Mouse (Mus musculus) right cerebral cortex, postnatal 14 days (tissue): Measurements from ENCODE around the gene Slc50a1.

Experiments
- DNase-seq: peaks from one replicate; pipeline ENCODE4 v3.0.0; 2022

The Slc50a1 gene

DNA sequence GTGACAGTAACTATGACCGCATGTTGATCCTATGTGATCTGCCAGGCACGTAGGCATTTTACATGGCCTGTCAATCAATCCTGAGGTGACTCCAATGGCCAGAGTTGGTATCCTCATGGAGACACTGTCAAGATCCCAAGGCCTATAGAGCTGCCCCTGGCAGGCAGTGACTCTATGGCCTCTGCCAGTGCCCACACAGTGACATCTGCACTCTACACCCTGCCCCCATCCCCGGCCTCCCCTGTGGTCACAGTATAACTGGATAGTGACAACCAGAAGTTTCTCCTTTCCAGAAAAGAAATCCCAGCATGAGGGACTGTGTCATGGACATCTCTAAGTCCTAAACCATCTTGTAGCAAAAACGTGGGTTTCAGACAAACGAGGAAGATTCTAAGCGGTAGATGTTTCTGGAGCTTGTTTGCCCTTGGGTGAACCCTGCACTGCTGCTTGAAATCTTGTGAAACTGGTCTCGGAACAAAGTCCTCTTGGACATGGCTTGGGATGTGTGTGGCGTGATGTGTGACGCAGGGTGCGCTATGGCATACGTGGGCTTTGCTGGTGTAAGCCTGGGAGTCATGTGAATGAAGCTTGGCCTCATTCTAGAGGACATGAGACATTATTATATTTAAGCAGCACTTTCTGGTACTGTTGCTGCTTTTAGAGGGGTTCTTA, 23.0 kb upstream of the Slc50a1 start:
- no peak for DNase-seq

GRCm38 (mm10) chr3:89292303-89292702, 21.9 kb upstream of the Slc50a1 start:
- DNase-seq, result no peak

DNA sequence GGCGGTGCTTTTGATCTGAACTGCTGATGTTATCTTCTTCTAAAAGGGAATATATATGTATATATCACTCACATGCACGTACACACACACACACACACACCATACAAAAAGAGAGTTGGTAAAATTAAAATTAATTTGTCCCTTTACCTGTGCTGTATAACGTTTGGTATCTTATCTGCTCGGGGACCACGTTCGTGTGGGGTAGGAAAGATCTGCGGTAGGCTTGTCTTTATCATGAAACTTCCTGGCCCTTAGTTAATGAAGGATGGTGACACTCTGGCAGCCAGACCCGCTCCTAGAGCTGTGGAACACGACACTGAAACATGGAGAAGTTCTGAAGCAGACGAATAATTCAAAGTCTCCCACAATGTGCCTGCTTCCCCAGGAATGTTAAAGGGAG, 21.5 kb upstream of the Slc50a1 start:
- no peak for DNase-seq

GRCm38 (mm10) chr3:89288503-89288928, 18.1 kb upstream of the Slc50a1 start:
- no peak for DNase-seq

- DNase-seq, result no peak
Observed at GRCm38 (mm10) chr3:89287286-89287685, 16.9 kb upstream of the Slc50a1 start.

DNA sequence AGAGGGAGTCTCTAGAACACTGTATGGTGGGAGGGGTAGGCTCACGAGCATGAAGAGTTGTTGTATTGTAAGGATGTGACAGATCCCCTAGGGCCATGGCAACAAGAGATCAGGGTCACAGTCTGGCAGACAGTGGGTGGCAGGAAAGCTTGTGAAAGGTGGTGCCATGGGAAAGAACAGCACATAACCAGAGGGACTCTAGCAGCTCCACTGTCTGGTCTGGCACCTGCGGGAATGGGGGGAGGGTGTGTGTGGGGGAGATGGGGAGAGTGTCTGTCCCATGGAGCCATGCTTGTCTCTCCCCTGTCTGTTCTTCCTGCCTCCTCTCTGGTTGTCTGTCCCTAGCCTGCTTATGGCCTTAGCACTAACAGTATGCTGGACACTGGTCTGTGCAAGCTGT, 15.2 kb upstream of the Slc50a1 start:
- no peak for DNase-seq

DNA sequence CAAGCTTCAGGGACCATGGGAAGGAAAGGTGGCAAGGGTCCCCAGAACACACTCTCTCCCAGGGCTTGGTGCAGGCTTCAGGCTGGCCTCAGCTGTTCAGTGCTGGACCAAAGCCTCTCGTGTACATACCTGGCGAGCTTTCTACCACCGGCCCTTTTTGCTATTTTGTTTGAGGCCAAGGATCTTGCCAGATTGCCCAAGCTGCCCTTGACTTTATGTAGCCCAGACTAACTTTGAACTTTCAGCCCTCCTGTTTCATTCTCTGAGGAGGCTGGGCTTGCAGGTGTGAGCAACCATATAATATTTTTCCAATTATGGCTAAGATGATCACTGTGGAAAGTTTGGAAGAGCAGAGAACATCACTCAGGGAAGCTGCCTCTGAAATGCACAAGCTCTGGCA, 13.9 kb upstream of the Slc50a1 start:
- no peak for DNase-seq

DNA sequence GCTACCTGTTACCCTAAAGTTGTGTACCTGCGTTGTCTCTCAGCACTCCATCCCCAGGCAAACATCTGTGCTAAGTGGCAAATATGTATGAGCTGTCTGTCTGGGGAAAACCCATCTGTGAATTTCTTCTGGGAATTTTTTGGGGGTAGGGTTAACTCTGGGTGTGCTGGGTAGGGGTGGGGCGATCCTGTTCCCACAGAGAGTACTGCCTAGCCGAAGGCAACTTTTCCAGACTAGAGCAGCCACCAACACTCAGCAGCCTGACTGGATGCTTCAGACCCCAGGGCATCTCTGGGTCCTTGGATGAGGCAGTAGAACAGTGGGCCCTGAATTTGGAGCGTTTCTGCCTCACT, 11.9 kb upstream of the Slc50a1 start:
- DNase-seq, result no peak

GRCm38 (mm10) chr3:89281579-89282290, 11.4 kb upstream of the Slc50a1 start:
- DNase-seq, result peak; percentile 86

GRCm38 (mm10) chr3:89280606-89281511, 10.5 kb upstream of the Slc50a1 start, which contains the start of gene Efna1:
Efna1 (minus strand) TSS chr3:89281142.
- DNase-seq, result no peak

GRCm38 (mm10) chr3:89280050-89280605, 9.8 kb upstream of the Slc50a1 start:
- DNase-seq, result no peak

DNA sequence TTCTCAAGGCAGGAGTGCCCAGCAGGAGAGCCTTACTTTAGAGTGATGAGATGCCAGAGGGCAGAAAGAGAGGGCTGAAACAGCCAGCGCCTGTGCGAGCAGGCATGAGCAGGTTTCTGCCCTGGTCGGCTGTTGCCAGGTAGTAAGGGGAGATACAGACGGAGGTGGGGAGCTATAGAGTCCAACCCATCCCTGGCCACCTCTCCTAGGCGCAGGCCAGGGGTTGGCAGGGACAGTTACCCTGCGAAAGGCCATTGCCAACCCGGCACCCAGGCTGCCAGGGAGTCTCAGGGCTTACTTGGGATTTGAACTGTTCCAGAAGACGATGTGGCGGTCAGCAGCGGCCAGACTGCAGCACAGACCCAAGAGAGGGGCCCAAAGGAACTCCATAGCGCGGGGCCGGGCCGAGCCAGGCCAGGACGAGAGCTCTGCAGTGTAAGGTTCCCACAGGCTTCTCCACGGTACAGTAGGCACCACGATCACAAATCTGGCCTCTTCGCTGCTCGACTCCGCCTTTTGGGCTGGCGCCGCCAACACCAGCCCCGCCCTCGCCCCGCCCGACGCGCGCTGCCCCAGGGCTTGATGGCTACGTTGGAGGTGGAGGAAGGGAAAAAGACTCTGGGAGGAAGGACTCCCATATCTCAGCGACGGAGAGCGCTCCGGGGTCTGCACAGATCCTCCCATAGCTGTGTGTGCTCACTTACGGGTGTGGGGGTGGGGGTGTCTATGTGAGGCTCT, 9.0 kb upstream of the Slc50a1 start:
- peak; percentile 67 for DNase-seq

DNA sequence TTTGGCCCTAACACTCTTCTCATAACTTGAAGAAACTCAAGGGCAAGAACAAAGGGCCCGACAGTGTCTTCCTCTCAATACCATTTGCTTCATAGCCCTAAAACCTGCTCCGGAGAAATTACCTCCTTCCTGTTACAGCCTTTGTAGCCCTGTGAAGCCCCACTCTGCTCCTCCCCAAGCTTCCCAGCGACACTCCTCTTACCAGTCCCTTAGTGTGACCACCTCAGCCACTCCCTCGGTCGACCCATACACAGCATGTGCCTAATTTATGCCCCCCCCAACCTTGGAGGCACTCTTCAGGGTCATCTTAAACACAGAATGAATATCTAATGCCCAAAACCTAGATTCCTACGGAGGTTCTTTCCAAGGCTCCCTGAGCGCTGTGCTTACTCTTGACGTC, 8.3 kb upstream of the Slc50a1 start:
- DNase-seq, result no peak

DNA sequence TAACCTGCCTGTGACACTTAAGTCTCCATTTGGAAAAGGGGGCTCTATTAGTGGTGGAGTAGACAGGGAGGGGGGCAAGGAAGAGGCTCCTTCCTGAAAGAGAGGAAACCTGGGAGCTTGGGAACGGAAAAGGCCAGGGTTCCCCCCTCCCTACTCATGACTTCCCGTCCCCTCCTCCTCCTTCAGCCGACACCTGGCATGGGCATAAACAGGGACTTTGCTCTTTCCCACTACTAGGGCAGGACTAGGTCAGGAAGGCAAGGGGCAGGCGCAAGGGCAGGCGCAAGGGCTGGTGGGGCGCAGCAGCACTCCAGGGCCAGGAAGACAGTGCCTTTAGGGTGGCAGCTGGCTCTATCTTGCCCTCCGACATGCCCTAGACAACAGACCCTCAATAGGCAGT, 7.7 kb upstream of the Slc50a1 start:
- no peak for DNase-seq

DNA sequence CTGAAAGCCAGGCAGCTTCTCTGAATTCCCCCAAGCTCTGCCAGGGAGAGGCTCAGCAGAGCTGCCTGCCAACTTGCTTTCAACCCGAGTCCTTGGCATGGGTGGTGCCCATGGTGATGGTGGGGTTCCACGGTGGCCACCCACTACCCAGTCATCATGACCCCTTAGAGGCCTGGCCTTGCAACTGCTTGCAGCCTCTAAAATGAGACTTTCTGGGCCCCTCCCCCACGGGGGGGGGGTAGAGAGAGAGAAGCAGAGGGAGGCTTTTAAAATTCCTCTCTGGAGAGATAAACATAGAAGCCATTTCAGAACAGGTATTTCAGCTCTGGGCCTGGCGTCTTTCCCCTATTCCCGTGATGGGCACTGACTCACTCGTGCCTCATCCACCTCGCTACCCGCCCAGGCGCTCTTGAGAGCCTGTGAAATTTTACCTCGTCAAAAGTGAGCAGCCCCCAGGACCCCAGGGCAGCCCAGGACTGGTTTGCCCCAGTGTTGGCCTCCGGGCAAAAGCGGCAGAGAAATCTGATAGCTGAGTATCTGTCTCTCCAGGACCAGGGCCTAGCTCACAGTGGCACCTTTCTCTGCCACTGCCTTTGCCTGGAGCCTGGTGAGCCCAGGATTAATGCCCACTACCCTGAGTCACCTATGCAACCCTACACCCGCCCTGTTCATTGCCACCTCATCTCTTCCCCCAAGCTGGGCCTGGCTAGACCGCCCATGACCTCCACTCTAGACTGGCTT, 7.1 kb upstream of the Slc50a1 start:
- DNase-seq, result no peak

DNA sequence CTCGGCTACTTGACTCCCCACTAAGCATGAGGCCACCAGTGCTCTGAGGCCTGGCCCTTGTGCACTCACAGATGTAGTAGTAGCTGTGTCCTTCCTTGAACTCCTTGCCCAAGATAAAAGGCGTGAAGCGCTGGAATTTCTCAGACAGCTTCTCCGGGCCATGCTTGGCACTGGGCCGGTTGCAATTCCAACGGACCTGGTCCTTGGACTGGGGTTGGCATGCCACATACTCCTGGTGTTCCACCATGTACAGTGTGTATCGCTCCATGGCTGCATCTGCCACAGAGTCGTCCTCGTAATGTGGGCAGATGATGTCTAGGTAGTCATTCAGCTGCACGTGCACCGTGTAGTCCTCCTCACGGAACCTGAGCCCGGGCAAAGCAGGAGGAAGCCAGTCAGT, 5.7 kb upstream of the Slc50a1 start:
- DNase-seq, result no peak

DNA sequence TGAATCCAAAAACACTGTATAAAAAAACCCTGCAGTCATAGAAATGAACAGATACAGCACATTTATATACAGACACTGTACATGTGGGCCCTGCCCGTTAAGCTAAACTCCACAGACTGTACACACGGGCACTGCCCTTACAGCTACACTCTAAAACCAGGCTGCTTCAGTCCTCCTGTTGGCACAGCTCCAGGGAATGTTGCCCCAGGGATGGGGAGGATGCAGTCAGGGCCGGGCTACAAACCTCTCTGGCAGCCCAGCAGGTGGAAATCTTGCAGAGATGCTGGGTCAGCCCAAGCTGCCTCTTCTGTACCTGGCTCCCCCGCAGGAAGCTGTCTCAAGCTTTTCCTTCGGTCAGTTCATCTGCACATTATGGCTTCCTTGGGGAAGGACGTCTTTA, 1.4 kb upstream of the Slc50a1 start:
- no peak for DNase-seq

GRCm38 (mm10) chr3:89270891-89271290, 521 bp upstream of the Slc50a1 start:
- peak; percentile 58 for DNase-seq

DNA sequence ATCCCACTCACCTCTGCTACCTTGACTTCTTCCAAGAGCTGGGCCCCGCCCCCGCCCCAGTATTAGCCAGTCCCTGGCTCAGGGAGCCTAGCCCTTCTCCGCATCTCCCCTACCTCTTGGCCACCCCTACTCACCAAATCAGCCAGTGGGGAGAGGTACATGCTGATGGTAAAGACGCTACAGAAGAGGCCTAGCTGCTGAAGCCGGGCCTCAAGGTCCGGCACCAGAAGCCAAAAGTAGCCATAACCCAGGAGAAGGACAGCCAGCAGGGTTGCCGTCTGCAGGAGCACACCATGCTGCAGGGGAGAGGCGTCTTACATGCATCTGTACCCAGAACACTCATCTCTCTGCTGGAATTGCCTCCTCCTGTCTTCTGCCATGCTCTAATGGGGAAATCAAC, 1.5 kb downstream of the Slc50a1 start:
- DNase-seq, result no peak

DNA sequence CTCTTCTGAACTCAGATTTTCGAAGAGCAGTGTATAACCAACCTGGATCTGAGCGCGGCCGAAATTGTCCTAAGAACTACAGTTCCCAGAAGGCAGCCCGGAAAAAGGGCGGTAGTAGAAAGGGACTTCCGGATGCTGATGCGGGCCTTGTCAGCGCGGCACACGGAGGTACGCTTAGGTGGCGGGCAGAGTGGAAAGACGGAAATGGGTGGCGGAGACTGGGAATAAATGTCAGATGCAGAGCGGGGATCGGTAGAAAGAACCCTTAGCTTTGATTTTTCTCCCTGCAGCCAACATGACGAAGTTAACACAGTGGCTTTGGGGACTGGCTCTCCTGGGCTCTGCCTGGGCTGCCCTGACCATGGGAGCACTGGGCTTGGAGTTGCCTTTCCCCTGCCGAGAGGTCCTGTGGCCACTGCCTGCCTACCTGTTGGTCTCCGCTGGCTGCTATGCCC, 3.9 kb downstream of the Slc50a1 start:
- DNase-seq, result peak; percentile 78

DNA sequence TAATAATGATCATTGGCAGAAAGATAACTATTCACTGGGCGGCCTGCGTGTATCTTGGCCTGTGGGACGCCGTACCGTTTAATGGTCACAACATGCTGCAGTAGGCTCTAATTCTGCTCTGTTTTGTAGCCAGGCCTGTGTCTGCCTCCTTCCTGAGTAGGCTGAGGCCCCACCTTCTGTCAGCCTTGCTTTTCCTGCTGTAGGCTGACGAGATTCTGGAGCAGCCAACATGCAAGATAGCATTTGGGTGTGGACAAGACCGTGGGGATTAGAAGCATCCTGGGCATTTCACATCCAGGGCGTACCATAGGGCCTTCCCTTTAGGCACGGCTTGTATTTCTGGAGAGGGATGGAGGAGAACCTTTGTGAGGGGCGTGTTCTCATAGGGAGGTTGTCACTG, 8.0 kb downstream of the Slc50a1 start:
- no peak for DNase-seq

DNA sequence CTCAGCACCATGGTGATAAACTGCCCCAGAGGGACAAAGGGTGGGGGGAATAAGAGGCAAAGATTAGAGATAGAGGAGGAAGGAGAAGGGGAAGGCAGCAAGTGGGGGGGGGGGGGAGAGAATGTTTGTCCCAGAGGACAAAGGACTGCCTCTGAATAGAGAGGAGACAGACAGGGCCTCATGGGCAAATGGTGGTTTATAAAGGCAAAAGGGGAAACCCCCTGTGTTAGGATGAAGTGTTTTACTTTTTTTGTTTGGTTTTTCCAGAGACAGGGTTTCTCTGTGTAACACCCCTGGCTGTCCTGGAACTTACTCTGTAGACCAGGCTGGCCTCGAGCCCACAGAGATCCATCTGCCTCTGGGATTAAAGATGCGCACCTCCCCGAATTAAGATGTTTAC, 10.2 kb downstream of the Slc50a1 start:
- DNase-seq, result no peak
